Mouse (Mus musculus) adrenal gland, adult 2 months (tissue): ENCODE data around the gene Aebp2. TPM values are rescaled to one million over a fixed set of nuclear protein-coding genes. Genes with fewer than 3 reads are reported as not detected.
A peak's percentile ranks its signal among the peaks of the same experiment; 100 is the strongest.

Experiments
- DNase-seq: peaks from one replicate; pipeline ENCODE4 v3.0.0; 2021
- polyA plus RNA-seq: library from polyadenylated mRNA; depleted of rRNA; stranded (reverse); fragments of >200 nt; gene quantifications from 2 replicates; pipeline ENCODE4 v1.2.3, GENCODE M21; 2012; rRNA removed
- total RNA-seq, 2 experiments: library from RNA; stranded (reverse); gene quantifications; 2 replicates each; pipeline ENCODE4 v1.2.3; 2021

Gene Aebp2
- total and polyA plus RNA-seq, 3 experiments: 18.9 to 45.9 (median 40.5) TPM

- no peak for DNase-seq
Measured at GRCm38 (mm10) chr6:140696192-140696879, 73.9 kb downstream of the Aebp2 start.

GRCm38 (mm10) chr6:140697994-140698393 is 75.5 kb downstream of the Aebp2 start:
- DNase-seq: peak; percentile 31

GRCm38 (mm10) chr6:140698596-140698995 is 76.1 kb downstream of the Aebp2 start:
- DNase-seq: peak; percentile 34

- no peak for DNase-seq
Measured at GRCm38 (mm10) chr6:140701259-140701658, 78.8 kb downstream of the Aebp2 start.

GRCm38 (mm10) chr6:140705132-140705531 is 82.7 kb downstream of the Aebp2 start:
- no peak for DNase-seq

GRCm38 (mm10) chr6:140706056-140706455 is 83.6 kb downstream of the Aebp2 start:
- no peak for DNase-seq

GRCm38 (mm10) chr6:140708059-140708458 is 85.6 kb downstream of the Aebp2 start:
- no peak for DNase-seq

GRCm38 (mm10) chr6:140709415-140710107 is 87.1 kb downstream of the Aebp2 start:
- no peak for DNase-seq

- DNase-seq: peak; percentile 50
Measured at GRCm38 (mm10) chr6:140712754-140713153, 90.3 kb downstream of the Aebp2 start.

GRCm38 (mm10) chr6:140714905-140715365 is 92.5 kb downstream of the Aebp2 start:
- peak; percentile 58 for DNase-seq

GRCm38 (mm10) chr6:140722058-140722457 is 99.6 kb downstream of the Aebp2 start:
- DNase-seq: no peak

Other genes with a start within 250 kb of the Aebp2 start
- 10 to 100 TPM; 27.1 to 32.4 TPM for gene Plekha5, start 198.6 kb upstream of the Aebp2 start, total RNA-seq
- 7.1 and 15.7 TPM in 2 replicates for gene Plekha5, start 198.6 kb upstream of the Aebp2 start, polyA plus RNA-seq
- not detected for gene Gm11077, start 106.6 kb downstream of the Aebp2 start, total RNA-seq
- not detected in 2 replicates for gene Gm11077, start 106.6 kb downstream of the Aebp2 start, polyA plus RNA-seq